In the genomic region with DNA sequence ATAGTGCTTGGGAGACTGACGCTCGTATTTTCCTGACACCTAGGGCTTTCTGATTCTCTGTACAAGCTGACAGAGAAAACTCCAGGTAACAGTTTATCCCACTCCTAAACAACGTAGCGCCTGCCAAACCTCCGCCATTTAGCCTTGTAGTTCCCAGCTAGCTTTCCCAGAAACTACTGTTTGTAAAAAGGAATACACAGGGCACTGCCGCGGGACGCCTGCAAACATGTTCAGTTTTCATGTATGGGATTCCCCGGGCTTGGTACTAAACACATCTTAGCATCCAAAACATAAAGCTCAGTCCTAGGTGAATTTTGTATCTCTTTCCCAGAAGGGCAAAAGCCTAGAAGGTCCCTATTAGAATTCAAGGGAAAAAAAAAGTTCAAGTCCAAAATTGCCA, we compare ENCODE assay signal across 8 mouse cellular contexts. TPM values are rescaled to one million over a fixed set of nuclear protein-coding genes. Genes with fewer than 3 reads are reported as not detected.
DNase-seq lines count a peak whose midpoint lies in the region; ATAC-seq and TF ChIP-seq lines count a peak whose summit lies in the region.

No protein-coding gene starts in this region.

- ATAC-seq in forebrain, postnatal 0 days: no peak
- no peak for ATAC-seq in liver, embryonic 16.5 days (ENCODE audit: low read depth)

- peak overlapping the region; percentile 98; the same call in 1 of the 2 replicates for H3K27ac ChIP-seq in heart, embryonic 10.5 days
- no peak overlapping the region for H3K27ac ChIP-seq in CH12.LX (ENCODE audit: insufficient read depth, low read depth)
- no peak overlapping the region for H3K27ac ChIP-seq in forebrain, postnatal 0 days (ENCODE audit: low read depth, low read length)
- H3K27ac ChIP-seq in liver, embryonic 16.5 days (ENCODE audit: low read length): no peak overlapping the region

- no peak for DNase-seq in heart, embryonic 10.5 days (ENCODE audit: low spot score)
- DNase-seq in heart, postnatal 4 days: no peak
- no peak for DNase-seq in CH12.LX (ENCODE audit: extremely low read depth)
- no peak for DNase-seq in forebrain, postnatal 0 days
- no peak for DNase-seq in urinary bladder, postnatal 4 days (ENCODE audit: low spot score in 2 of 2)
- DNase-seq in left cerebral cortex, adult 18-20 months (ENCODE audit: low spot score in 2 of 2): no peak
- no peak for DNase-seq in frontal cortex, postnatal 14 days (ENCODE audit: low spot score in 2 of 2)

- 78% methylated on average over 9 of the region's 9 CpGs for WGBS in heart, embryonic 10.5 days
- 82% methylated on average over 9 of the region's 9 CpGs for WGBS in forebrain, postnatal 0 days
- 87% methylated on average over 9 of the region's 9 CpGs for WGBS in liver, embryonic 16.5 days (ENCODE audit: insufficient replicate concordance)

- H3K27me3 ChIP-seq in heart, embryonic 10.5 days (ENCODE audit: insufficient read depth, poor library complexity, severe bottlenecking): peaks cover 22% of the 10 kb centered on the region; the same call in 1 of the 2 replicates
- H3K27me3 ChIP-seq in CH12.LX (replicated peaks): no peaks in the 10 kb centered on the region
- no peaks in the 10 kb centered on the region; the same call in 1 of the 2 replicates for H3K27me3 ChIP-seq in forebrain, postnatal 0 days (ENCODE audit: insufficient read depth, low read length)
- no peaks in the 10 kb centered on the region; the same call in 1 of the 2 replicates for H3K27me3 ChIP-seq in liver, embryonic 16.5 days (ENCODE audit: control insufficient read depth, insufficient read depth, low read depth, low read length)

- no peak for TF ChIP-seq EP300 in CH12.LX (IDR thresholded peaks at IDR 0.05; ENCODE audit: low read length)

- peaks cover 10% of the 10 kb centered on the region for H3K4me1 ChIP-seq in heart, embryonic 10.5 days
- peaks cover 0 to 8% of the 10 kb centered on the region in 2 experiments; a peak in 3 of 4 replicates for H3K4me1 ChIP-seq in CH12.LX (ENCODE audit: control insufficient read depth in 1 of 2, insufficient read depth in 2 of 2)
- peaks cover 7% of the 10 kb centered on the region; the same call in 1 of the 2 replicates for H3K4me1 ChIP-seq in forebrain, postnatal 0 days (ENCODE audit: insufficient read depth)
- peaks cover 5% of the 10 kb centered on the region for H3K4me1 ChIP-seq in liver, embryonic 16.5 days (ENCODE audit: control insufficient read depth, low read depth, low read length)

- TF ChIP-seq CTCF in CH12.LX (conservative IDR thresholded peaks at IDR 0.05 in 1 of 2, IDR thresholded peaks at IDR 0.05 in 1 of 2; ENCODE audit: low read depth in 2 of 2, low read length in 2 of 2): no peak
- TF ChIP-seq CTCF in forebrain, postnatal 0 days (IDR thresholded peaks at IDR 0.05; ENCODE audit: low read depth): no peak

- in situ Hi-C loops in CH12.LX (cut with MboI; ENCODE audit: low pct_ligation_motif_present, low pct_unique_long_range_greater_than_20kb, low sequenced_read_pairs): loop anchor here (5.0 kb wide), 1 partner anchor 53 kb away; no protein-coding TSS in a partner anchor

- H3K4me2 ChIP-seq in CH12.LX (ENCODE audit: insufficient read depth, low read depth, poor library complexity, severe bottlenecking): peak overlapping the region; percentile 80
- H3K4me2 ChIP-seq in forebrain, postnatal 0 days (ENCODE audit: low read depth): peak overlapping the region; percentile 78; the same call in 1 of the 2 replicates
- H3K4me2 ChIP-seq in liver, embryonic 16.5 days (ENCODE audit: low read depth, low read length): peak overlapping the region; percentile 90

- dilution Hi-C loops in CH12.LX (cut with MboI; ENCODE audit: extremely low pct_ligation_motif_present, extremely low pct_unique_long_range_greater_than_20kb, low sequenced_read_pairs): no loop called here

- H3K9me3 ChIP-seq in heart, embryonic 10.5 days: no peaks in the 10 kb centered on the region
- H3K9me3 ChIP-seq in CH12.LX (replicated peaks; ENCODE audit: low read length): no peaks in the 10 kb centered on the region
- no peaks in the 10 kb centered on the region for H3K9me3 ChIP-seq in forebrain, postnatal 0 days (ENCODE audit: low read length)
- no peaks in the 10 kb centered on the region for H3K9me3 ChIP-seq in liver, embryonic 16.5 days (replicated peaks; ENCODE audit: control insufficient read depth, low read length)

- H3K36me3 ChIP-seq in heart, embryonic 10.5 days: no peaks in the 10 kb centered on the region
- H3K36me3 ChIP-seq in CH12.LX (replicated peaks in 1 of 2; ENCODE audit: control insufficient read depth in 1 of 2, insufficient read depth in 1 of 2, low read length in 1 of 2): peaks cover 0 to 22% of the 10 kb centered on the region in 2 experiments
- H3K36me3 ChIP-seq in forebrain, postnatal 0 days (ENCODE audit: insufficient read depth): no peaks in the 10 kb centered on the region
- no peaks in the 10 kb centered on the region for H3K36me3 ChIP-seq in liver, embryonic 16.5 days (ENCODE audit: control insufficient read depth, insufficient read depth)

- no peaks in the 10 kb centered on the region for H3K79me2 ChIP-seq in CH12.LX (replicated peaks; ENCODE audit: control insufficient read depth, extremely low read depth, insufficient read depth, poor library complexity, severe bottlenecking)

- no peak for TF ChIP-seq RAD21 in CH12.LX (IDR thresholded peaks at IDR 0.05; ENCODE audit: low read depth, low read length)

- TF ChIP-seq POLR2A in CH12.LX (IDR thresholded peaks at IDR 0.05; ENCODE audit: low read depth, low read length): no peak

- H3K4me3 ChIP-seq in heart, embryonic 10.5 days: peak overlapping the region; percentile 84
- peak overlapping the region in 2 of 3 experiments; percentile 71 to 90 for H3K4me3 ChIP-seq in CH12.LX (replicated peaks in 1 of 3; ENCODE audit: low read depth in 2 of 3, low read length in 2 of 3, poor library complexity in 1 of 3)
- H3K4me3 ChIP-seq in forebrain, postnatal 0 days (ENCODE audit: low read depth, low read length): peak overlapping the region; percentile 53; the same call in 1 of the 2 replicates
- H3K4me3 ChIP-seq in liver, embryonic 16.5 days (ENCODE audit: low read depth, low read length): peak overlapping the region; percentile 81; the same call in 1 of the 2 replicates

- 0 out of 2 replicates have a peak overlapping the region, but pooled peaks have one; percentile 90 for H3K9ac ChIP-seq in CH12.LX (ENCODE audit: insufficient read depth, low read depth)
- H3K9ac ChIP-seq in forebrain, postnatal 0 days: no peak overlapping the region
- no peak overlapping the region for H3K9ac ChIP-seq in liver, embryonic 16.5 days (ENCODE audit: low read depth, low read length)

TF ChIP-seq in CH12.LX, 34 proteins besides CTCF, POLR2A, EP300 and RAD21 (continues in another document):
- no peak for TF ChIP-seq KAT2A (IDR thresholded peaks at IDR 0.05; ENCODE audit: insufficient replicate concordance, low read length)
- TF ChIP-seq MEF2A (IDR thresholded peaks at IDR 0.05; ENCODE audit: borderline replicate concordance, low read depth, low read length): no peak
- no peak for TF ChIP-seq POLR2AphosphoS2 (IDR thresholded peaks at IDR 0.05; ENCODE audit: low read depth, low read length)
- TF ChIP-seq ZC3H11A (IDR thresholded peaks at IDR 0.05; ENCODE audit: low read depth, low read length): no peak
- TF ChIP-seq IRF4 (IDR thresholded peaks at IDR 0.05; ENCODE audit: low read depth, low read length): no peak
- no peak for TF ChIP-seq GABPA (IDR thresholded peaks at IDR 0.05; ENCODE audit: insufficient replicate concordance, low read depth, low read length)

RNA-seq across cellular contexts. Expression of a gene that starts 1.3 kb away (rescaled TPM):
- polyA plus RNA-seq in heart, embryonic 10.5 days (2016; fragmentation: Nextera tagmentation; extraction: Ambion mirVana): 1.1 and 2.5 TPM in 2 replicates
- 1 to 10 TPM; 2.3 to 3.5 TPM for total RNA-seq in heart, postnatal 4 days (2021)
- total RNA-seq in CH12.LX (2012; rRNA removed): 3.0 and 3.4 TPM in 2 replicates
- 2.1 and 3.0 TPM in 2 replicates for total RNA-seq in CH12.LX (2014; rRNA removed)
- polyA plus RNA-seq in CH12.LX (2012; ENCODE audit: insufficient read length, low read depth): 2.8 and 3.1 TPM in 2 replicates
- total RNA-seq in forebrain, postnatal 0 days (2014; rRNA removed): 2.0 and 3.0 TPM in 2 replicates
- 1.1 TPM in 2 replicates for polyA plus RNA-seq in forebrain, postnatal 0 days (2015; fragmentation: Nextera tagmentation; extraction: Ambion mirVana)
- 26.5 and 33.0 TPM in 2 replicates for polyA plus RNA-seq in liver, embryonic 16.5 days (2015; fragmentation: Nextera tagmentation; extraction: Ambion mirVana)
- total RNA-seq in left cerebral cortex, adult 18-20 months (2021): 1 to 10 TPM; 3.6 to 3.8 TPM

RNA-seq across cellular contexts. Expression of a gene that starts 11.5 kb away (rescaled TPM):
- 21.6 and 25.5 TPM in 2 replicates for polyA plus RNA-seq in heart, embryonic 10.5 days (2016; fragmentation: Nextera tagmentation; extraction: Ambion mirVana)
- 10 to 100 TPM; 90.0 to 98.5 TPM for total RNA-seq in heart, postnatal 4 days (2021)
- total RNA-seq in CH12.LX (2012; rRNA removed) (70.4 and 90.7 TPM in 2 replicates), CH12.LX (2014; rRNA removed) (117 and 131 TPM in 2 replicates)
- polyA plus RNA-seq in CH12.LX (2012; ENCODE audit: insufficient read length, low read depth): 93.6 and 100 TPM in 2 replicates
- 216 and 261 TPM in 2 replicates for total RNA-seq in forebrain, postnatal 0 days (2014; rRNA removed)
- 31.5 and 32.5 TPM in 2 replicates for polyA plus RNA-seq in forebrain, postnatal 0 days (2015; fragmentation: Nextera tagmentation; extraction: Ambion mirVana)
- polyA plus RNA-seq in liver, embryonic 16.5 days (2015; fragmentation: Nextera tagmentation; extraction: Ambion mirVana): 5.8 and 6.0 TPM in 2 replicates
- total RNA-seq in left cerebral cortex, adult 18-20 months (2021): 100 to 1,000 TPM; 128 to 136 TPM

RNA-seq across cellular contexts. Expression of a gene that starts 40.3 kb away (rescaled TPM):
- 36.4 and 45.0 TPM in 2 replicates for polyA plus RNA-seq in heart, embryonic 10.5 days (2016; fragmentation: Nextera tagmentation; extraction: Ambion mirVana)
- 10 to 100 TPM; 14.0 to 14.8 TPM for total RNA-seq in heart, postnatal 4 days (2021)
- total RNA-seq in CH12.LX (2012; rRNA removed) (86.0 and 103 TPM in 2 replicates), CH12.LX (2014; rRNA removed) (54.7 and 60.1 TPM in 2 replicates)
- polyA plus RNA-seq in CH12.LX (2012; ENCODE audit: insufficient read length, low read depth): 99.8 and 111 TPM in 2 replicates
- total RNA-seq in forebrain, postnatal 0 days (2014; rRNA removed): 16.5 and 20.6 TPM in 2 replicates
- 13.7 and 17.7 TPM in 2 replicates for polyA plus RNA-seq in forebrain, postnatal 0 days (2015; fragmentation: Nextera tagmentation; extraction: Ambion mirVana)
- polyA plus RNA-seq in liver, embryonic 16.5 days (2015; fragmentation: Nextera tagmentation; extraction: Ambion mirVana): 9.7 and 11.5 TPM in 2 replicates
- total RNA-seq in left cerebral cortex, adult 18-20 months (2021): 10 to 100 TPM; 19.0 to 22.3 TPM

RNA-seq across cellular contexts. Expression of a gene that starts 43.7 kb away (rescaled TPM):
- polyA plus RNA-seq in heart, embryonic 10.5 days (2016; fragmentation: Nextera tagmentation; extraction: Ambion mirVana): 70.5 and 77.2 TPM in 2 replicates
- total RNA-seq in heart, postnatal 4 days (2021): 10 to 100 TPM; 62.1 to 63.6 TPM
- total RNA-seq in CH12.LX (2012; rRNA removed): 120 and 156 TPM in 2 replicates
- 177 and 186 TPM in 2 replicates for total RNA-seq in CH12.LX (2014; rRNA removed)
- 129 and 131 TPM in 2 replicates for polyA plus RNA-seq in CH12.LX (2012; ENCODE audit: insufficient read length, low read depth)
- total RNA-seq in forebrain, postnatal 0 days (2014; rRNA removed): 63.1 and 74.6 TPM in 2 replicates
- polyA plus RNA-seq in forebrain, postnatal 0 days (2015; fragmentation: Nextera tagmentation; extraction: Ambion mirVana): 50.9 and 55.6 TPM in 2 replicates
- 19.7 and 21.2 TPM in 2 replicates for polyA plus RNA-seq in liver, embryonic 16.5 days (2015; fragmentation: Nextera tagmentation; extraction: Ambion mirVana)
- total RNA-seq in left cerebral cortex, adult 18-20 months (2021): 10 to 100 TPM; 50.9 to 60.8 TPM
